Mouse (Mus musculus) bone marrow macrophage, adult 2 months (primary cell): ENCODE results near the gene Irak3.

ENCODE experiments used
- CTCF ChIP-seq: IDR thresholded peaks from 2 replicates; pipeline ENCODE4 v1.5.1; 2012; ENCODE audit warnings: low read depth, mild to moderate bottlenecking, low read length, moderate library complexity
- POLR2A ChIP-seq: IDR thresholded peaks from 2 replicates; pipeline ENCODE4 v1.6.1; 2012; ENCODE audit warnings: mild to moderate bottlenecking, low read depth, low read length, borderline replicate concordance

DNA sequence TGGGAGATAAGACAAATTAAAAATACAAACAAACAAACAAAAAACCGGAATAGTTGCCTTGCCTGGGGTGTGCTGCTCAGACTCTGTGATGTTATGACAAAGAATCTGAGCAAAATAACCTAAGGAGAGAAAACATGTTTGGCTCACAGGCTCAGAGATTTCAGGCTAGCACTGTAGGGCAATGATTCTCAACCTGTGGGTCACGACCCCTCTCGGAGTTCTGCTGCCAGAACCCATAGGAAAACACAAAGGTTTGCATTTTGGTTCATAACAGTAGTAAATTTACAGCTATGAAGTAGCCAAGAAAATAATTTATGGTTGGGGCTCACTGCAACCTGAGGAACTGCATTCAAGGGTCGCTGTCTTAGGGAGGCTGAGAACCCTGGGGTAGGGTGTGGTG, 9.7 kb downstream of the Irak3 start:
- no peak for TF ChIP-seq CTCF
- TF ChIP-seq POLR2A: no peak
